Mouse (Mus musculus): ENCODE data around the gene Timp2. TPM values are rescaled to one million over a fixed set of nuclear protein-coding genes. Genes with fewer than 3 reads are reported as not detected.

Timp2 gene
- total and polyA plus RNA-seq, 2 experiments from 2014 or later: 165 to 208 TPM

DNA sequence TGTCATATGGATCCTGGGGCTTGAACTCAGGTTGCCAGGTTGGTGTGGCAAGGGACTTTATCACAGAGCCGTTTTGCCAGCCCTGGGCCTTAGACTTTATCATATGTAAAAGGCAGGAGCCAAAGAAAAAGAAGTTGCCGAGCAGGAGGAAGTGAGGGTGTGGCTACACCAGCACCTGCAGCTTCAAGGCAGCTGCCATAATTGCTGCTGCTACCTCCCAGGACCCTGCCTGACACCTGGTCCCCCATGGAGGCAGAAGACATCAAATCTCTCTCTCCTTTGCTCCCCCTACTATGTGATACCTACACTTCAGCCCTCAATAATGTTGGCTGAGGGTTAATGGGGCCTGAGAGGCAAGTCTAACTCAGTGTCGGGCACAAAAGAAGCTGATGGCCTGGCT, 7.1 kb downstream of the Timp2 start:
- no peak overlapping the region for H3K27ac ChIP-seq (ENCODE audit: low read depth, low read length)
- no peak overlapping the region for H3K9ac ChIP-seq
- ATAC-seq (no peak), DNase-seq (no peak)
- no peak for TF ChIP-seq CTCF (IDR thresholded peaks at IDR 0.05; ENCODE audit: low read depth)
- H3K4me2 ChIP-seq (ENCODE audit: low read depth): no peak overlapping the region
- no peak overlapping the region for H3K4me3 ChIP-seq (ENCODE audit: low read depth, low read length)
- WGBS: 70% methylated on average over 3 of the region's 3 CpGs
- H3K4me1 ChIP-seq (ENCODE audit: insufficient read depth): peaks cover 4% of the 10 kb centered on the region
- H3K27me3 ChIP-seq (ENCODE audit: insufficient read depth, low read length): no peaks in the 10 kb centered on the region
- no peaks in the 10 kb centered on the region for H3K9me3 ChIP-seq (ENCODE audit: low read length)
- H3K36me3 ChIP-seq (ENCODE audit: insufficient read depth): no peaks in the 10 kb centered on the region

DNA sequence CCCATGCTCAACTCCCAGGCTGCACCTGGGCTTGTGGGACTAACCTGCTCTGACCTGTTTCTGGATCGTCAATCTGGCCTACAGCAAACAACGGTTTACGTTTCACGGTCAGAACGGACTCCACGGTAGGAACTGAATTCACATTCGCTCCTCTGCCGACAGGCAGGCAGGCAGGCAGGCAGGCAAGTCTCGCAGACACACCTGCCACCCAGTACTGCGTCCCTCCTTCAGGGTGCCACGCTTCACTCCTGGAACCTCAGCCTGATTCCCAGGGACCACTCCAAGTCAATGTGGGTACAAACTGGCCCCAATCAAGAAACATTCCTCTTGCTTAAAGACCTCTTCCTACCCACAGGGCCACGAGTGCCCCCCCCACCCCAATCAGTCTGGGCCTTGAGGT, 7.6 kb downstream of the Timp2 start:
- no peak overlapping the region for H3K4me3 ChIP-seq (ENCODE audit: low read depth, low read length)
- DNase-seq: no peak
- WGBS: 92% methylated on average over 12 of the region's 12 CpGs
- TF ChIP-seq CTCF (IDR thresholded peaks at IDR 0.05; ENCODE audit: low read depth): no peak
- no peak overlapping the region for H3K9ac ChIP-seq
- no peaks in the 10 kb centered on the region for H3K36me3 ChIP-seq (ENCODE audit: insufficient read depth)
- H3K27me3 ChIP-seq (ENCODE audit: insufficient read depth, low read length): no peaks in the 10 kb centered on the region
- no peak for ATAC-seq
- no peaks in the 10 kb centered on the region; the same call in 1 of the 2 replicates for H3K4me1 ChIP-seq (ENCODE audit: insufficient read depth)
- no peak overlapping the region for H3K4me2 ChIP-seq (ENCODE audit: low read depth)
- no peaks in the 10 kb centered on the region for H3K9me3 ChIP-seq (ENCODE audit: low read length)
- H3K27ac ChIP-seq (ENCODE audit: low read depth, low read length): no peak overlapping the region

DNA sequence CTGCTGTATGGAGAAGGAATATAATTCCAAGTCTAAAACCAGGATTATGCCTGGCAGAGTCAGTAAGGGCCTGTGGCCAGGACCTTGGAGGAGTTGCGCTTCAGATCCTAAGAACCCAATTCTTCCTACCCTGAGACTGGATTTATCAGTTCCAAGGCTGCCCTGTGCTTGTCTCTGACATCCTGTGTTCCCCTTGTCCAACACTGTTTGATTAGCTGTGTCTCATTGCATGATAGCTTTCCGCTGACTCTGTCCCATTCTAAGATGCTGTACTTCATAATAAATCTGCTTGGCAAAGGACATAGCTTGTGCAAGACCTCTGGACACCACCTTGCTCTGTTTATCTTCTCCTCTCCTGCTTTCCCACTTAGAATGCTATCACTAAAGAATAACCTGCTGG, 8.1 kb downstream of the Timp2 start:
- DNase-seq (no peak), ATAC-seq (no peak)
- H3K9ac ChIP-seq: no peak overlapping the region
- WGBS: 87% methylated on average over 2 of the region's 2 CpGs
- H3K36me3 ChIP-seq (ENCODE audit: insufficient read depth): no peaks in the 10 kb centered on the region
- peaks cover under 1% of the 10 kb centered on the region for H3K4me1 ChIP-seq (ENCODE audit: insufficient read depth)
- no peak overlapping the region for H3K27ac ChIP-seq (ENCODE audit: low read depth, low read length)
- H3K27me3 ChIP-seq (ENCODE audit: insufficient read depth, low read length): no peaks in the 10 kb centered on the region
- H3K4me3 ChIP-seq (ENCODE audit: low read depth, low read length): no peak overlapping the region
- no peaks in the 10 kb centered on the region for H3K9me3 ChIP-seq (ENCODE audit: low read length)
- no peak overlapping the region for H3K4me2 ChIP-seq (ENCODE audit: low read depth)
- TF ChIP-seq CTCF (IDR thresholded peaks at IDR 0.05; ENCODE audit: low read depth): no peak

DNA sequence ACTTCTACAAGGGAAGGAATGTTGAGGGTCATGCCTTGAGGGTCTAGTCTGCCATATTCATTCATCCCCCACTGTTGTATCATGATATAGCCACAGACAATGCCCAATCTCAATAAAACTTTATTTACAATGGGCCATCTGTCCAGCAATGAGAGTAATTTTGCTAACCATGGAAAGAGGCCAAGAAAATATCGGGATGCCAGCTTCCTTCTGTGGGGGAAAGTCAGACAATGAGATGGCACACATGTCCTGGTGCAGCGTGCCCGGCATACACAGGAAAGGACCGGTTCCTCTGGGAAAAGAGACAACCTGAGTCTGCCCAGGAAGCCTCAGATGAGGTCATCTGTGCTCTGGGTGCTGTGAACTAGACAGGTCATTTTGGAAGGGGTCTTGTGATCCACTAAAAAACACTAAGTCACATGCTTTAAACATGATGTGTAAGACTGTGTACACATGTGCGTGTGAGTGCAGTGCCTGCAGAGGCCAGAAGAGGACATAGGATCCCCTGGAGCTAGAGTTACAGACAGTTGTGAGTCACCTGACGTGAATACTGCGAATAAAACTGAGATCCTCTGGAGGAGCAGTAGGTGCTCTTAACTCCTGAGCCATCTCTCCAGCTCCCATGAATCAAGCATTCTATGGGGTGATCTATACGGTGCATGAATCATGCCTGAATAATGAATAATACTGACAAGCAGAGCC, 9.0 kb downstream of the Timp2 start:
- Histone ChIP-seq H3K9me3 (ENCODE audit: low read length) (no peaks in the 10 kb centered on the region), H3K36me3 (ENCODE audit: insufficient read depth) (no peaks in the 10 kb centered on the region), H3K27ac (ENCODE audit: low read depth, low read length) (no peak overlapping the region), H3K4me3 (ENCODE audit: low read depth, low read length) (no peak overlapping the region), H3K4me1 (ENCODE audit: insufficient read depth) (peaks cover 9% of the 10 kb centered on the region), H3K27me3 (ENCODE audit: insufficient read depth, low read length) (no peaks in the 10 kb centered on the region), H3K9ac (no peak overlapping the region), H3K4me2 (ENCODE audit: low read depth) (no peak overlapping the region)
- WGBS: 72% methylated on average over 8 of the region's 8 CpGs
- peak; percentile 23 for TF ChIP-seq CTCF (IDR thresholded peaks at IDR 0.05; ENCODE audit: low read depth)
- DNase-seq: no peak
- peak; percentile 50 for ATAC-seq

DNA sequence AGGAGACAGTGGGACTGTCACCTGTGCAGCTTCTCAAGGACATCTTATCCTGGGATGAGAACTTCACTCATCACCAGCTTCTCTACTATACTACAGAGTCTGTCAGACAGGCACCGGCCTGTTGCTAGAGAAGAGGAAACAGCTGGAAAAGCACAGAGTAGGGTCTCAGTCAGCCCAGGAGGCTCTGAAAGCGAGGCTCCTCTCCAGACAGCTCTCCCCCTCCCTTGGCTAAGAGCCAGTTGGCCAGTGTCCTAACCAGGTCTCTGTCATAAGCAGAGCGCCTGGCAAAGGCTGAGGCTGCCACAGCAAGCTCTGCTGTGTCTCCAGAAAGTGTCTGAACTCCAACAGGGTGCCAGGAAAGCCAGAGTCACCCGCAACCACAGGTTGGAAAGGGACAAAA, 9.8 kb downstream of the Timp2 start:
- DNase-seq: no peak
- TF ChIP-seq CTCF (IDR thresholded peaks at IDR 0.05; ENCODE audit: low read depth): no peak
- Histone ChIP-seq H3K4me3 (ENCODE audit: low read depth, low read length) (no peak overlapping the region), H3K36me3 (ENCODE audit: insufficient read depth) (no peaks in the 10 kb centered on the region), H3K9me3 (ENCODE audit: low read length) (no peaks in the 10 kb centered on the region), H3K27me3 (ENCODE audit: insufficient read depth, low read length) (no peaks in the 10 kb centered on the region), H3K4me1 (ENCODE audit: insufficient read depth) (peaks cover 9% of the 10 kb centered on the region), H3K9ac (no peak overlapping the region), H3K27ac (ENCODE audit: low read depth, low read length) (no peak overlapping the region), H3K4me2 (ENCODE audit: low read depth) (no peak overlapping the region)
- WGBS: 33% methylated on average over 4 of the region's 4 CpGs
- peak; percentile 40 for ATAC-seq

DNA sequence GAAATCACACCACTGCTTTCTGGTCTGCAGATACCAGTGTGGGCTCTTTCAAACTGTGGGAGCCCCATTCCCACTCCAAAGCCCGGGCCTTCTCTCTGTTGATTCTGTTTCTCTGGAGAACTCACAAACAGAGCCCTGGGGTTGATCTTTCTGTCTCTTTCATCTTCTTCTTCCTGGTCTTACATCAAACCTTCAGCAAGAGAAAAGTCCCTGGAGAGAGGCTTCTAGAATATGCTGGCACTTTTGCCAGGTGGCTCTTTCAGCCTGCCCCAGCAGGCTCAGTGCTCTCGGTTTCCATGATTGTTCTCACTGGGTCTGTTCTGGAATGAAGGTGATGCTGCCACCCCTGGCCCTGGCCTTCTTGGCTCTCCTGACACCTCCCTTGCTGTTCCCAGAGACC, 11.9 kb downstream of the Timp2 start:
- Histone ChIP-seq H3K4me2 (ENCODE audit: low read depth) (no peak overlapping the region), H3K27me3 (ENCODE audit: insufficient read depth, low read length) (no peaks in the 10 kb centered on the region), H3K9me3 (ENCODE audit: low read length) (no peaks in the 10 kb centered on the region), H3K27ac (ENCODE audit: low read depth, low read length) (no peak overlapping the region; the same call in 1 of the 2 replicates), H3K36me3 (ENCODE audit: insufficient read depth) (no peaks in the 10 kb centered on the region), H3K4me3 (ENCODE audit: low read depth, low read length) (no peak overlapping the region), H3K9ac (no peak overlapping the region), H3K4me1 (ENCODE audit: insufficient read depth) (peaks cover 9% of the 10 kb centered on the region)
- DNase-seq (no peak), ATAC-seq (no peak)
- TF ChIP-seq CTCF (IDR thresholded peaks at IDR 0.05; ENCODE audit: low read depth): no peak
- 78% methylated on average over 2 of the region's 2 CpGs for WGBS

DNA sequence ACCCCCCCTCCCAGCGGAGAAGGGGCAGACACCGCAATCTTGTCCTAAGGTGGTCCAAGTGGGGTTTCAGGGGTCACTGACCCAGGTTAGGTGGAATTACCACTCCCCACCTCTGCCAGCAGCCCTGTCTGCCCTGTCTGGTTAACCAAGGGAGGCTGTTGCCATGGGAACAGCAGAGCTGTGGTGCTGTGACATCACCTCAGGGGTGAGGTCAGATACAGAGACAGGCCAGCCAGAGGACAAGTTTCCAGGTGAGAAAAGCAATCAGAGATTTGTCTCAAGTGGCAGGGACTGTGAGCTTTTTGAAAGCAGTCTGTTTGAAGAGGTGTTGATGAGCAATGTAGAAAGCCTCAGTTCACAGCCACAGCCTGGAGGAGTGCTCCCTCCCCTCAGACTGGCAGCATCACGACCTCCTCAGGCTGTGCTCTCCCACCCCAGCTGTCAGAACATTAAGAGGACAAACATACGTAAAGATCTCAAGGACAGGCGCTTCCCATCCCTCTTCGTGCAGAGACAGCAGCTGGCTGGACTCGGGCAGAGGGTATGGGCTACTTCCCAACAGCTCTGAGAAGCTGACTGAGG, 13.0 kb downstream of the Timp2 start, which contains the start of gene Cep295nl:
Gene Cep295nl (minus strand): TSS at position 101 of the 582 bp plus-strand sequence.
- H3K4me1 ChIP-seq (ENCODE audit: insufficient read depth): peaks cover 9% of the 10 kb centered on the region
- H3K4me3 ChIP-seq (ENCODE audit: low read depth, low read length): no peak within 1 kb of the TSS
- no peak within 1 kb of the TSS for H3K4me2 ChIP-seq (ENCODE audit: low read depth)
- H3K9me3 ChIP-seq (ENCODE audit: low read length): no peaks in the 10 kb centered on the region
- H3K9ac ChIP-seq: no peak within 1 kb of the TSS
- H3K27me3 ChIP-seq (ENCODE audit: insufficient read depth, low read length): no peaks in the 10 kb centered on the region
- DNase-seq (peak; percentile 40), ATAC-seq (peak; percentile 66)
- H3K27ac ChIP-seq (ENCODE audit: low read depth, low read length): 0 out of 2 replicates have a peak within 1 kb of the TSS, but pooled peaks have one; percentile 40
- no peaks in the 10 kb centered on the region for H3K36me3 ChIP-seq (ENCODE audit: insufficient read depth)
- WGBS: 33% methylated on average over 7 of the region's 7 CpGs
- no peak for TF ChIP-seq CTCF (IDR thresholded peaks at IDR 0.05; ENCODE audit: low read depth)

Measured in forebrain, postnatal 0 days (tissue).